Mouse (Mus musculus): ENCODE measurements around the gene 4931440F15Rik. TPM values are rescaled to one million over a fixed set of nuclear protein-coding genes. Genes with fewer than 3 reads are reported as not detected.

Gene 4931440F15Rik
- polyA plus RNA-seq, 1 experiment from 2014 or later: 0.04 TPM

GRCm38 (mm10) chr11:29808173-29808980 lies 17.1 kb downstream of the 4931440F15Rik start:
- ATAC-seq (replicated peaks; ENCODE audit: low FRiP score, low read depth): no peak; the same call in 1 of the 2 replicates
- no peak overlapping the region for H3K27ac ChIP-seq
- 39% methylated on average over 9 of the region's 9 CpGs for WGBS
- H3K9me3 ChIP-seq (replicated peaks; ENCODE audit: low read length): no peaks in the 10 kb centered on the region
- no peak overlapping the region for H3K9ac ChIP-seq (ENCODE audit: low read depth, low read length)
- no peaks in the 10 kb centered on the region for H3K27me3 ChIP-seq (ENCODE audit: insufficient read depth, low read length)
- peak; percentile 17 for DNase-seq (ENCODE audit: low spot score)
- no peak overlapping the region for H3K4me3 ChIP-seq (replicated peaks; ENCODE audit: low read depth, low read length)
- no peak overlapping the region for H3K4me2 ChIP-seq (ENCODE audit: low read length)
- H3K36me3 ChIP-seq (ENCODE audit: insufficient read depth, low read length): no peaks in the 10 kb centered on the region
- no peaks in the 10 kb centered on the region for H3K4me1 ChIP-seq (replicated peaks; ENCODE audit: insufficient read depth, low read length)
- no peak for TF ChIP-seq CTCF (IDR thresholded peaks at IDR 0.05; ENCODE audit: low read depth)

GRCm38 (mm10) chr11:29807325-29807724 lies 18.1 kb downstream of the 4931440F15Rik start:
- no peaks in the 10 kb centered on the region for H3K9me3 ChIP-seq (replicated peaks; ENCODE audit: low read length)
- H3K36me3 ChIP-seq (ENCODE audit: insufficient read depth, low read length): no peaks in the 10 kb centered on the region
- H3K4me2 ChIP-seq (ENCODE audit: low read length): no peak overlapping the region
- WGBS: 94% methylated on average over 5 of the region's 5 CpGs
- no peak overlapping the region for H3K27ac ChIP-seq
- no peaks in the 10 kb centered on the region for H3K4me1 ChIP-seq (replicated peaks; ENCODE audit: insufficient read depth, low read length)
- ATAC-seq (replicated peaks; ENCODE audit: low FRiP score, low read depth) (no peak), DNase-seq (ENCODE audit: low spot score) (no peak)
- H3K9ac ChIP-seq (ENCODE audit: low read depth, low read length): no peak overlapping the region
- no peaks in the 10 kb centered on the region for H3K27me3 ChIP-seq (ENCODE audit: insufficient read depth, low read length)
- no peak overlapping the region for H3K4me3 ChIP-seq (replicated peaks; ENCODE audit: low read depth, low read length)
- TF ChIP-seq CTCF (IDR thresholded peaks at IDR 0.05; ENCODE audit: low read depth): no peak

GRCm38 (mm10) chr11:29801432-29802427 lies 23.7 kb downstream of the 4931440F15Rik start:
- H3K4me3 ChIP-seq (replicated peaks; ENCODE audit: low read depth, low read length): no peak overlapping the region
- DNase-seq (ENCODE audit: low spot score) (no peak), ATAC-seq (replicated peaks; ENCODE audit: low FRiP score, low read depth) (no peak)
- H3K36me3 ChIP-seq (ENCODE audit: insufficient read depth, low read length): no peaks in the 10 kb centered on the region
- H3K27ac ChIP-seq: no peak overlapping the region
- TF ChIP-seq CTCF (IDR thresholded peaks at IDR 0.05; ENCODE audit: low read depth): no peak
- H3K4me1 ChIP-seq (replicated peaks; ENCODE audit: insufficient read depth, low read length): no peaks in the 10 kb centered on the region
- H3K9me3 ChIP-seq (replicated peaks; ENCODE audit: low read length): no peaks in the 10 kb centered on the region
- no peak overlapping the region for H3K4me2 ChIP-seq (ENCODE audit: low read length)
- 87% methylated on average over 2 of the region's 2 CpGs for WGBS
- no peaks in the 10 kb centered on the region for H3K27me3 ChIP-seq (ENCODE audit: insufficient read depth, low read length)
- H3K9ac ChIP-seq (ENCODE audit: low read depth, low read length): no peak overlapping the region

- no peak overlapping the region for H3K4me3 ChIP-seq (replicated peaks; ENCODE audit: low read depth, low read length)
- H3K4me2 ChIP-seq (ENCODE audit: low read length): no peak overlapping the region
- no peak for ATAC-seq (replicated peaks; ENCODE audit: low FRiP score, low read depth)
- no peak overlapping the region for H3K27ac ChIP-seq
- no peak for TF ChIP-seq CTCF (IDR thresholded peaks at IDR 0.05; ENCODE audit: low read depth)
- H3K9me3 ChIP-seq (replicated peaks; ENCODE audit: low read length): no peaks in the 10 kb centered on the region
- H3K27me3 ChIP-seq (ENCODE audit: insufficient read depth, low read length): no peaks in the 10 kb centered on the region
- no peak overlapping the region for H3K9ac ChIP-seq (ENCODE audit: low read depth, low read length)
- DNase-seq (ENCODE audit: low spot score): no peak
- H3K36me3 ChIP-seq (ENCODE audit: insufficient read depth, low read length): no peaks in the 10 kb centered on the region
- H3K4me1 ChIP-seq (replicated peaks; ENCODE audit: insufficient read depth, low read length): no peaks in the 10 kb centered on the region
- 25% methylated on average over 1 of the region's 1 CpGs for WGBS
Measured at GRCm38 (mm10) chr11:29799839-29800238, 25.6 kb downstream of the 4931440F15Rik start.

- ATAC-seq (replicated peaks; ENCODE audit: low FRiP score, low read depth): no peak
- H3K9me3 ChIP-seq (replicated peaks; ENCODE audit: low read length): no peaks in the 10 kb centered on the region
- TF ChIP-seq CTCF (IDR thresholded peaks at IDR 0.05; ENCODE audit: low read depth): no peak
- no peaks in the 10 kb centered on the region for H3K27me3 ChIP-seq (ENCODE audit: insufficient read depth, low read length)
- no peak overlapping the region for H3K4me2 ChIP-seq (ENCODE audit: low read length)
- no peaks in the 10 kb centered on the region for H3K36me3 ChIP-seq (ENCODE audit: insufficient read depth, low read length)
- no peak for DNase-seq (ENCODE audit: low spot score)
- WGBS: 82% methylated on average over 6 of the region's 6 CpGs
- no peaks in the 10 kb centered on the region for H3K4me1 ChIP-seq (replicated peaks; ENCODE audit: insufficient read depth, low read length)
- H3K9ac ChIP-seq (ENCODE audit: low read depth, low read length): no peak overlapping the region
- H3K4me3 ChIP-seq (replicated peaks; ENCODE audit: low read depth, low read length): no peak overlapping the region
- no peak overlapping the region for H3K27ac ChIP-seq
Measured at GRCm38 (mm10) chr11:29795106-29795505, 30.4 kb downstream of the 4931440F15Rik start.

GRCm38 (mm10) chr11:29794475-29794874 lies 31.0 kb downstream of the 4931440F15Rik start:
- Histone ChIP-seq H3K9me3 (replicated peaks; ENCODE audit: low read length) (no peaks in the 10 kb centered on the region), H3K9ac (ENCODE audit: low read depth, low read length) (no peak overlapping the region), H3K4me1 (replicated peaks; ENCODE audit: insufficient read depth, low read length) (no peaks in the 10 kb centered on the region), H3K27me3 (ENCODE audit: insufficient read depth, low read length) (no peaks in the 10 kb centered on the region), H3K36me3 (ENCODE audit: insufficient read depth, low read length) (no peaks in the 10 kb centered on the region), H3K4me3 (replicated peaks; ENCODE audit: low read depth, low read length) (no peak overlapping the region), H3K27ac (no peak overlapping the region), H3K4me2 (ENCODE audit: low read length) (no peak overlapping the region)
- DNase-seq (ENCODE audit: low spot score): no peak
- 39% methylated on average over 2 of the region's 2 CpGs for WGBS
- no peak for TF ChIP-seq CTCF (IDR thresholded peaks at IDR 0.05; ENCODE audit: low read depth)
- ATAC-seq (replicated peaks; ENCODE audit: low FRiP score, low read depth): no peak

Measured in kidney, postnatal 0 days (tissue).